Mouse (Mus musculus) lung, embryonic 15.5 days (tissue): ENCODE measurements at regions not wholly inside any gene's neighbourhood (a gene's known extent, or its start where the extent isn't known, plus 50 kb on each side); places are given as distances from the start of the nearest gene placed in this dataset.

ENCODE experiments used
- ATAC-seq: fragments of 200-750 bp; cut with Nextera tagmentation; 2 replicates; pipeline ENCODE4 v1.8.0; 2017; ENCODE audit warnings: moderate number of reproducible peaks, borderline replicate concordance; ENCODE audit not compliant: low FRiP score, low TSS enrichment; ENCODE audit errors: extremely low read depth
- H3K27ac ChIP-seq: fragments of 300-500 bp; sonication (generic); 2 replicates; pipeline ENCODE4 v1.5.1; 2015; ENCODE audit warnings: moderate library complexity, mild to moderate bottlenecking, inconsistent platforms
- H3K27me3 ChIP-seq: fragments of 300-500 bp; sonication (generic); 2 replicates; pipeline ENCODE4 v1.6.1; 2015; ENCODE audit warnings: inconsistent platforms
- H3K36me3 ChIP-seq: fragments of 300-500 bp; sonication (generic); 2 replicates; pipeline ENCODE4 v1.6.1; 2015; ENCODE audit warnings: inconsistent platforms
- H3K4me1 ChIP-seq: fragments of 300-500 bp; sonication (generic); 2 replicates; pipeline ENCODE4 v1.6.1; 2015; ENCODE audit warnings: inconsistent platforms
- H3K4me2 ChIP-seq: fragments of 300-500 bp; sonication (generic); 2 replicates; pipeline ENCODE4 v1.6.1; 2015; ENCODE audit warnings: inconsistent platforms, mild to moderate bottlenecking, moderate library complexity
- H3K4me3 ChIP-seq: fragments of 300-500 bp; sonication (generic); 2 replicates; pipeline ENCODE4 v1.5.1; 2015; ENCODE audit warnings: mild to moderate bottlenecking, inconsistent platforms
- H3K9ac ChIP-seq: fragments of 300-500 bp; sonication (generic); 2 replicates; pipeline ENCODE4 v1.6.1; 2015; ENCODE audit warnings: inconsistent platforms
- H3K9me3 ChIP-seq: fragments of 300-500 bp; sonication (generic); 2 replicates; pipeline ENCODE4 v1.6.1; 2016; ENCODE audit warnings: inconsistent platforms
- WGBS: fragments of 180-500 bp; shearing (Covaris S2); methylation state at CpG from one replicate; pipeline ENCODE4 v1.1.7; 2015; 5-methylcytosine and 5-hydroxymethylcytosine counted together

GRCm38 (mm10) chr13:41897481-41898317, 50.2 kb upstream of the Adtrp start:
- Histone ChIP-seq H3K9ac (no peak overlapping the region), H3K4me3 (no peak overlapping the region), H3K4me1 (0 out of 2 replicates have a peak, but pooled peaks cover 5% of the 10 kb centered on the region), H3K36me3 (no peaks in the 10 kb centered on the region), H3K27ac (no peak overlapping the region), H3K4me2 (no peak overlapping the region), H3K27me3 (no peaks in the 10 kb centered on the region), H3K9me3 (no peaks in the 10 kb centered on the region)
- 83% methylated on average over 8 of the region's 8 CpGs for WGBS
- ATAC-seq, result no peak
